Mouse (Mus musculus) stomach, postnatal 0 days (tissue): ENCODE results near the gene A030003K21Rik.

Source experiments
- CTCF ChIP-seq: IDR thresholded peaks from 2 replicates; pipeline ENCODE4 v1.5.1; 2016; ENCODE audit warnings: antibody characterized with exemption, low read depth, mild to moderate bottlenecking, moderate library complexity
- EP300 ChIP-seq: optimal IDR thresholded peaks from 2 replicates; pipeline ENCODE3; 2016; ENCODE audit warnings: antibody characterized with exemption

DNA sequence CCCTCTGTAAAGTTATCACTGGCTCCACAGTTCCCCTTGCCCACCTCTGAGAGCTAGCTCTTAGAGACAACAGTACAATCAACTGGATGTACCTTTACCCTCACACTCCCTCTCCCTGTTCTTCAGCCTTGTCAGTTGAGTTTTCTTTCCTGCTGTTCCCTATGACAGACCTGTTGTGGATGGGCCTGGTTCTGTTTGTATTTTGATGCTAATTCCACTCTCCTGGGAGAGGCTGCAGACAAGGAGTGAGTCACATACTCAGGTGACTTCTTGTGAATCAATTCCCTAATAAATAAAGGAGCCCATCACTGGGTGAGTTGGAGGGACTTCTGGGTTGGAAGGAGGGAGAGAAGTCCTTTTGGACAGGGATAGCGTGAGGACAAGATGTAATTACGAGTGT is 5.4 kb upstream of the A030003K21Rik start:
- TF ChIP-seq EP300 (no peak), CTCF (no peak)
